In genomic region chr7:25071979-25072715, GRCm38 (mm10) we compare ENCODE assay signal across 8 mouse cellular contexts. TPM values are rescaled to one million over a fixed set of nuclear protein-coding genes. Genes with fewer than 3 reads are reported as not detected.
DNase-seq lines count a peak whose midpoint lies in the region.

Grik5 (minus strand) TSS chr7:25072346.
Zfp574 (plus strand) TSS chr7:25072567.

- peak within 1 kb of the TSS; percentile 82 for H3K4me3 ChIP-seq in forebrain, embryonic 10.5 days

- DNase-seq in layer of hippocampus, adult 18-20 months (ENCODE audit: low spot score in 2 of 2) = no peak
- no peak for DNase-seq in layer of hippocampus, adult 9-10 months (ENCODE audit: low spot score)
- no peak for DNase-seq in adrenal gland, postnatal 10 days
- DNase-seq in forebrain, embryonic 10.5 days (ENCODE audit: extremely low spot score, low spot score) = no peak
- DNase-seq in kidney, postnatal 10 days = peak; percentile 45
- DNase-seq in lung, postnatal 4 days = peak; percentile 30 to 45
- no peak for DNase-seq in MN1 (ENCODE audit: low spot score)
- DNase-seq in spleen, postnatal 4 days (ENCODE audit: low spot score in 2 of 2) = no peak

- peaks cover 31% of the 10 kb centered on the region for H3K36me3 ChIP-seq in forebrain, embryonic 10.5 days (replicated peaks)

- H3K27ac ChIP-seq in forebrain, embryonic 10.5 days = peak within 1 kb of the TSS; percentile 98

- WGBS in forebrain, embryonic 10.5 days = under 1% methylated on average over 23 of the region's 28 CpGs

- H3K27me3 ChIP-seq in forebrain, embryonic 10.5 days (ENCODE audit: poor library complexity, severe bottlenecking) = no peaks in the 10 kb centered on the region

- H3K9me3 ChIP-seq in forebrain, embryonic 10.5 days = no peaks in the 10 kb centered on the region

- H3K4me1 ChIP-seq in forebrain, embryonic 10.5 days = peaks cover 85% of the 10 kb centered on the region

RNA-seq across cellular contexts. Expression of gene Grik5, which starts in this region (rescaled TPM):
- 100 to 1,000 TPM; 213 to 225 TPM for total RNA-seq in layer of hippocampus, adult 18-20 months (2021)
- 10 to 100 TPM; 16.1 to 25.3 TPM for total RNA-seq in adrenal gland, postnatal 10 days (2021)
- polyA plus RNA-seq in forebrain, embryonic 10.5 days (2016; fragmentation: Nextera tagmentation; extraction: Ambion mirVana) = 4.4 and 6.8 TPM in 2 replicates

RNA-seq across cellular contexts. Expression of gene Zfp574, which starts in this region (rescaled TPM):
- total RNA-seq in layer of hippocampus, adult 18-20 months (2021) = 10 to 100 TPM; 30.9 to 33.2 TPM
- 10 to 100 TPM; 18.3 to 18.5 TPM for total RNA-seq in adrenal gland, postnatal 10 days (2021)
- 41.5 and 42.5 TPM in 2 replicates for polyA plus RNA-seq in forebrain, embryonic 10.5 days (2016; fragmentation: Nextera tagmentation; extraction: Ambion mirVana)

Comparison
In these comparisons a context has a peak if more than half of its experiments do, and no peak if none do; other contexts are left out.
1. RNA of gene Grik5 (total RNA-seq): 213 to 225 TPM in layer of hippocampus, adult 18-20 months; 16.1 to 25.3 TPM in adrenal gland, postnatal 10 days; every median in the first group is over 4 times any median in the second.
2. DNase-seq: peak in kidney, postnatal 10 days (single experiment) and lung, postnatal 4 days (2 of 2); none in layer of hippocampus, adult 18-20 months (0 of 2), layer of hippocampus, adult 9-10 months (single experiment), adrenal gland, postnatal 10 days (single experiment), forebrain, embryonic 10.5 days (single experiment), MN1 (single experiment) and spleen, postnatal 4 days (0 of 2).